Mouse (Mus musculus) thymus, adult 2 months (tissue): Measurements from ENCODE around the gene Tenm4. TPM values are rescaled to one million over a fixed set of nuclear protein-coding genes. Genes with fewer than 3 reads are reported as not detected.

Experiments
- DNase-seq: peaks from one replicate; pipeline ENCODE4 v3.0.0; 2021
- H3K27ac ChIP-seq: fragments of 200-500 bp; 2 replicates; pipeline ENCODE4 v1.5.1; 2012; ENCODE audit warnings: low read length, control low read depth; ENCODE audit not compliant: control insufficient read depth, insufficient read depth
- H3K27me3 ChIP-seq: fragments of 200-500 bp; 2 replicates; pipeline ENCODE4 v1.6.1; 2012; ENCODE audit warnings: mild to moderate bottlenecking, low read length, moderate library complexity, mixed read lengths; ENCODE audit not compliant: control insufficient read depth, insufficient read depth
- H3K36me3 ChIP-seq: fragments of 200-500 bp; 2 replicates; pipeline ENCODE4 v1.6.1; 2012; ENCODE audit warnings: mild to moderate bottlenecking, low read length, moderate library complexity; ENCODE audit not compliant: control insufficient read depth, insufficient read depth
- H3K4me1 ChIP-seq: fragments of 200-500 bp; replicated peaks from 2 replicates; pipeline ENCODE4 v1.6.1; 2012; ENCODE audit warnings: low read length; ENCODE audit not compliant: control insufficient read depth, insufficient read depth
- H3K4me3 ChIP-seq: fragments of 200-500 bp; 2 replicates; pipeline ENCODE4 v1.5.1; 2012; ENCODE audit warnings: mild to moderate bottlenecking, low read length, control low read depth, moderate library complexity; ENCODE audit not compliant: control insufficient read depth, insufficient read depth
- CTCF ChIP-seq: fragments of 200-500 bp; IDR thresholded peaks from 2 replicates; pipeline ENCODE4 v1.5.1; 2012; ENCODE audit warnings: mild to moderate bottlenecking, control low read depth, low read length, moderate library complexity, borderline replicate concordance; ENCODE audit not compliant: control insufficient read depth, poor library complexity, insufficient read depth; ENCODE audit errors: extremely low read depth
- POLR2A ChIP-seq: fragments of 200-500 bp; IDR thresholded peaks from 2 replicates; pipeline ENCODE4 v1.6.1; 2012; ENCODE audit warnings: mild to moderate bottlenecking, low read length, control low read depth, moderate library complexity; ENCODE audit not compliant: control insufficient read depth, poor library complexity, insufficient read depth; ENCODE audit errors: extremely low read depth
- WGBS: fragments of 180-500 bp; shearing (Covaris S2); methylation state at CpG from one replicate; pipeline ENCODE4 v1.1.7; 2018; 5-methylcytosine and 5-hydroxymethylcytosine counted together
- polyA plus RNA-seq: library from polyadenylated mRNA; depleted of rRNA; stranded (reverse); fragments of >200 nt; gene quantifications from 2 replicates; pipeline ENCODE4 v1.2.3, GENCODE M21; 2012

Gene Tenm4
- polyA plus RNA-seq, 1 experiment, result 2.7 TPM

GRCm38 (mm10) chr7:96211618-96212021 is 40.6 kb downstream of the Tenm4 start:
- no peak overlapping the region for H3K27ac ChIP-seq
- 5% methylated on average over 17 of the region's 17 CpGs for WGBS
- TF ChIP-seq POLR2A (no peak), CTCF (no peak)
- no peaks in the 10 kb centered on the region for H3K36me3 ChIP-seq
- no peak overlapping the region for H3K4me3 ChIP-seq
- H3K27me3 ChIP-seq, result no peaks in the 10 kb centered on the region; the same call in 1 of the 2 replicates
- DNase-seq, result no peak
- H3K4me1 ChIP-seq, result no peaks in the 10 kb centered on the region

- Histone ChIP-seq H3K36me3 (no peaks in the 10 kb centered on the region), H3K4me3 (no peak overlapping the region), H3K27me3 (no peaks in the 10 kb centered on the region; the same call in 1 of the 2 replicates), H3K27ac (no peak overlapping the region), H3K4me1 (no peaks in the 10 kb centered on the region)
- 6% methylated on average over 9 of the region's 9 CpGs for WGBS
- no peak for DNase-seq
- no peak for TF ChIP-seq POLR2A
- TF ChIP-seq CTCF, result no peak
Observed at GRCm38 (mm10) chr7:96212224-96212591, 41.2 kb downstream of the Tenm4 start.

GRCm38 (mm10) chr7:96212592-96213541 is 41.8 kb downstream of the Tenm4 start:
- TF ChIP-seq CTCF, result no peak
- no peak for TF ChIP-seq POLR2A
- whole genome bisulfite sequencing, result 3% methylated on average over 48 of the region's 48 CpGs
- Histone ChIP-seq H3K4me3 (no peak overlapping the region; the same call in 1 of the 2 replicates), H3K27ac (no peak overlapping the region), H3K36me3 (no peaks in the 10 kb centered on the region), H3K27me3 (no peaks in the 10 kb centered on the region; the same call in 1 of the 2 replicates), H3K4me1 (no peaks in the 10 kb centered on the region)
- no peak for DNase-seq

- H3K27ac ChIP-seq, result no peak overlapping the region
- H3K36me3 ChIP-seq, result no peaks in the 10 kb centered on the region
- no peaks in the 10 kb centered on the region for H3K4me1 ChIP-seq
- no peak for TF ChIP-seq POLR2A
- no peak for TF ChIP-seq CTCF
- no peaks in the 10 kb centered on the region; the same call in 1 of the 2 replicates for H3K27me3 ChIP-seq
- no peak overlapping the region for H3K4me3 ChIP-seq
- DNase-seq, result no peak
- 34% methylated on average over 9 of the region's 10 CpGs for WGBS
Observed at GRCm38 (mm10) chr7:96213741-96214140, 42.7 kb downstream of the Tenm4 start.

GRCm38 (mm10) chr7:96214876-96215275 is 43.8 kb downstream of the Tenm4 start:
- no peak for TF ChIP-seq POLR2A
- TF ChIP-seq CTCF, result no peak
- Histone ChIP-seq H3K4me1 (no peaks in the 10 kb centered on the region), H3K27me3 (no peaks in the 10 kb centered on the region; the same call in 1 of the 2 replicates), H3K27ac (no peak overlapping the region), H3K36me3 (no peaks in the 10 kb centered on the region), H3K4me3 (no peak overlapping the region)
- no peak for DNase-seq
- WGBS, result 74% methylated on average over 2 of the region's 2 CpGs

- H3K4me3 ChIP-seq, result no peak overlapping the region
- H3K36me3 ChIP-seq, result no peaks in the 10 kb centered on the region
- WGBS, result 75% methylated on average over 5 of the region's 5 CpGs
- no peaks in the 10 kb centered on the region for H3K4me1 ChIP-seq
- H3K27me3 ChIP-seq, result no peaks in the 10 kb centered on the region; the same call in 1 of the 2 replicates
- no peak for TF ChIP-seq POLR2A
- TF ChIP-seq CTCF, result no peak
- no peak overlapping the region for H3K27ac ChIP-seq
- DNase-seq, result no peak
Observed at GRCm38 (mm10) chr7:96215894-96216509, 45.0 kb downstream of the Tenm4 start.
